Mouse (Mus musculus) CH12.LX (cell line): ENCODE measurements around the gene Unc13a.

Experiments used
- CHD1 ChIP-seq: IDR thresholded peaks from 2 replicates; pipeline ENCODE4 v1.6.1; 2012; ENCODE audit warnings: low read depth, low read length, improper control_type of control experiment, inconsistent platforms
- E2F4 ChIP-seq: IDR thresholded peaks from 2 replicates; pipeline ENCODE4 v1.6.1; 2011; ENCODE audit warnings: low read depth, low read length, improper control_type of control experiment; ENCODE audit not compliant: insufficient replicate concordance
- POLR2AphosphoS2 ChIP-seq: IDR thresholded peaks from 2 replicates; pipeline ENCODE4 v1.6.1; 2011; ENCODE audit warnings: low read depth, low read length, improper control_type of control experiment
- USF1 ChIP-seq: IDR thresholded peaks from 2 replicates; pipeline ENCODE4 v1.6.1; 2014; ENCODE audit warnings: low read depth, mild to moderate bottlenecking, inconsistent platforms, low read length, improper control_type of control experiment
- ZKSCAN1 ChIP-seq: IDR thresholded peaks from 2 replicates; pipeline ENCODE4 v1.6.1; 2012; ENCODE audit warnings: low read depth, inconsistent platforms, low read length, improper control_type of control experiment, borderline replicate concordance
- ZNF384 ChIP-seq: IDR thresholded peaks from 2 replicates; pipeline ENCODE4 v1.6.1; 2012; ENCODE audit warnings: low read depth, low read length, improper control_type of control experiment, inconsistent platforms

DNA sequence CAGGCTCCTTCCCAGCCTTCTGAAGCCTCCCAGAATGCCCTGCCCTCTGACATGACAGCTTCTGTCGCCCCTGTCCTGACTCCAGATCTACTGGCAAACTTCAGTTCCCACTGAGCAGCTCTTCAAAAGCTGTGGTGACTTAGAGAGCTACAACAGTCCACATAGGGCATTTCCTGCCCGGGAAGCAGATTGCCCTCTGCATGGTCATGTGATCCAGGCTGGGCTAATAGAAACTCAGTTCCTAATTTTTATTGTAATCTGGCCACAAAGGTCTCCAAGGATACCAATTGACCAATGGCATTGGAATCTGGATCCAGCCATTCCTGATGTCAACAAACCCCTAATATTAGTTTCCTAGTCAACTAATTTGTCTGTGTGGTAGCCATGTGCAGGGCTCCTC, 39.7 kb downstream of the Unc13a start:
- TF ChIP-seq E2F4 (no peak), CHD1 (no peak), USF1 (0 out of 2 replicates have a peak, but pooled peaks have one; percentile 14), POLR2AphosphoS2 (no peak), ZNF384 (no peak), ZKSCAN1 (no peak)
